9 mouse cellular contexts compared by ENCODE assay signal in genomic region chr9:26760081-26760480, GRCm38 (mm10). TPM values are rescaled to one million over a fixed set of nuclear protein-coding genes. Genes with fewer than 3 reads are reported as not detected.
DNase-seq lines count a peak whose midpoint lies in the region; ATAC-seq lines count a peak whose summit lies in the region.
"Had no signal": no experiment of that assay in that cellular context is flagged by ENCODE, and none has a peak within 500 bp of the region (broad histone marks: within the 10 kb centered on the region; RNA-seq: fewer than 3 reads in every experiment).

No protein-coding gene starts in this region.

- H3K9ac ChIP-seq in heart, embryonic 12.5 days: no peak overlapping the region
- no peak overlapping the region for H3K9ac ChIP-seq in forebrain, embryonic 16.5 days (replicated peaks; ENCODE audit: low read depth, low read length)
- no peak overlapping the region for H3K9ac ChIP-seq in midbrain, embryonic 12.5 days (replicated peaks)
- H3K9ac ChIP-seq: liver, embryonic 14.5 days had no signal

- H3K27me3 ChIP-seq in heart, embryonic 12.5 days (replicated peaks): no peaks in the 10 kb centered on the region
- no peaks in the 10 kb centered on the region for H3K27me3 ChIP-seq in forebrain, embryonic 16.5 days (replicated peaks; ENCODE audit: control insufficient read depth, insufficient read depth, low read length)
- no peaks in the 10 kb centered on the region for H3K27me3 ChIP-seq in midbrain, embryonic 12.5 days

- no peak overlapping the region for H3K4me3 ChIP-seq in heart, embryonic 12.5 days
- no peak overlapping the region for H3K4me3 ChIP-seq in forebrain, embryonic 16.5 days (replicated peaks; ENCODE audit: low read length)
- no peak overlapping the region for H3K4me3 ChIP-seq in midbrain, embryonic 12.5 days

- DNase-seq in heart, adult 8-10 months (ENCODE audit: low spot score): peak; percentile 2
- DNase-seq in cerebellum, adult 11-12 months: peak; percentile 27
- DNase-seq in kidney, postnatal 36 days: peak; percentile 29 to 71
- DNase-seq in urinary bladder, adult 2 months (ENCODE audit: low spot score): no peak
- DNase-seq in thymus, adult 18-20 months: no peak

- no peaks in the 10 kb centered on the region for H3K36me3 ChIP-seq in heart, embryonic 12.5 days
- H3K36me3 ChIP-seq in forebrain, embryonic 16.5 days (ENCODE audit: control insufficient read depth, insufficient read depth): peaks cover 19% of the 10 kb centered on the region
- H3K36me3 ChIP-seq in midbrain, embryonic 12.5 days: peaks cover 21% of the 10 kb centered on the region

- WGBS in heart, embryonic 12.5 days: 28% methylated on average over 9 of the region's 9 CpGs
- WGBS in forebrain, embryonic 16.5 days: 23% methylated on average over 9 of the region's 9 CpGs
- WGBS in midbrain, embryonic 12.5 days: 28% methylated on average over 9 of the region's 9 CpGs

- H3K27ac ChIP-seq in heart, embryonic 12.5 days (ENCODE audit: poor library complexity, severe bottlenecking): no peak overlapping the region
- H3K27ac ChIP-seq in forebrain, embryonic 16.5 days (ENCODE audit: low read length): 0 out of 2 replicates have a peak overlapping the region, but pooled peaks have one; percentile 20
- H3K27ac ChIP-seq in midbrain, embryonic 12.5 days (replicated peaks): no peak overlapping the region
- H3K27ac ChIP-seq: liver, embryonic 14.5 days had no signal

- no peaks in the 10 kb centered on the region for H3K4me1 ChIP-seq in heart, embryonic 12.5 days (replicated peaks)
- peaks cover 7% of the 10 kb centered on the region for H3K4me1 ChIP-seq in forebrain, embryonic 16.5 days (replicated peaks; ENCODE audit: control insufficient read depth, insufficient read depth, low read length)
- H3K4me1 ChIP-seq in midbrain, embryonic 12.5 days: no peaks in the 10 kb centered on the region

- ATAC-seq in heart, embryonic 12.5 days (ENCODE audit: insufficient number of reproducible peaks, low FRiP score): no peak
- peak; percentile 87 for ATAC-seq in forebrain, embryonic 16.5 days
- peak; percentile 70 for ATAC-seq in midbrain, embryonic 12.5 days (ENCODE audit: low FRiP score, low read depth)

- no peaks in the 10 kb centered on the region for H3K9me3 ChIP-seq in heart, embryonic 12.5 days (replicated peaks)
- H3K9me3 ChIP-seq in forebrain, embryonic 16.5 days (ENCODE audit: control insufficient read depth, low read length): no peaks in the 10 kb centered on the region
- no peaks in the 10 kb centered on the region for H3K9me3 ChIP-seq in midbrain, embryonic 12.5 days

- no peak overlapping the region for H3K4me2 ChIP-seq in heart, embryonic 12.5 days
- H3K4me2 ChIP-seq in forebrain, embryonic 16.5 days (ENCODE audit: low read length): no peak overlapping the region
- no peak overlapping the region for H3K4me2 ChIP-seq in midbrain, embryonic 12.5 days (replicated peaks)

RNA-seq across cellular contexts. Expression of gene B3gat1, which starts 26.6 kb away (rescaled TPM):
- total RNA-seq in heart, adult 8-10 months (2022): under 1 TPM in 1 of 4 experiments, not detected in 3; 0.13 TPM
- 0.14 TPM in 1 of 2 replicates, not detected in the other for polyA plus RNA-seq in heart, embryonic 12.5 days (2016; fragmentation: Nextera tagmentation; extraction: Ambion mirVana)
- 45.4 and 48.1 TPM in 2 replicates for polyA plus RNA-seq in forebrain, embryonic 16.5 days (2015; fragmentation: Nextera tagmentation; extraction: Ambion mirVana)
- 10.9 and 12.9 TPM in 2 replicates for polyA plus RNA-seq in midbrain, embryonic 12.5 days (2016; fragmentation: Nextera tagmentation; extraction: Ambion mirVana)
- 0.03 TPM in 1 of 2 replicates, not detected in the other for polyA plus RNA-seq in urinary bladder, adult 2 months (2012; rRNA removed)

RNA-seq across cellular contexts. Expression of gene Glb1l2, which starts 46.2 kb away (rescaled TPM):
- total RNA-seq in heart, adult 8-10 months (2022): 1 to 10 TPM in 1 of 4 experiments, under 1 TPM in 3; 0.19 to 1.2 (median 0.36) TPM
- polyA plus RNA-seq in heart, embryonic 12.5 days (2016; fragmentation: Nextera tagmentation; extraction: Ambion mirVana): 1.0 and 1.2 TPM in 2 replicates
- polyA plus RNA-seq in forebrain, embryonic 16.5 days (2015; fragmentation: Nextera tagmentation; extraction: Ambion mirVana): 1.5 and 2.2 TPM in 2 replicates
- 2.8 and 4.1 TPM in 2 replicates for polyA plus RNA-seq in midbrain, embryonic 12.5 days (2016; fragmentation: Nextera tagmentation; extraction: Ambion mirVana)
- polyA plus RNA-seq in urinary bladder, adult 2 months (2012; rRNA removed): 33.1 and 48.0 TPM in 2 replicates

Comparison
In these comparisons a context has a peak if more than half of its experiments do, and no peak if none do; other contexts are left out.
1. DNase-seq: peak in heart, adult 8-10 months (single experiment), cerebellum, adult 11-12 months (single experiment) and kidney, postnatal 36 days (2 of 2); none in urinary bladder, adult 2 months (single experiment) and thymus, adult 18-20 months (0 of 2).
2. RNA of gene B3gat1, which starts 26.6 kb away (polyA plus RNA-seq): 45.4 to 48.1 TPM in forebrain, embryonic 16.5 days and 10.9 to 12.9 TPM in midbrain, embryonic 12.5 days; 0.14 TPM in heart, embryonic 12.5 days and 0.03 TPM in urinary bladder, adult 2 months; every median in the first group is over 10 times any median in the second.